Mouse (Mus musculus) urinary bladder, postnatal 14 days (tissue): ENCODE data around the gene Tmem80.

Experiments
- DNase-seq: peaks from one replicate; pipeline ENCODE4 v3.0.0; 2021; ENCODE audit warnings: low spot score

The Tmem80 gene

GRCm38 (mm10) chr7:141361510-141361909 lies 34.0 kb downstream of the Tmem80 start:
- DNase-seq, result peak; percentile 70

- peak; percentile 80 for DNase-seq
Measured at GRCm38 (mm10) chr7:141363106-141363751, 35.7 kb downstream of the Tmem80 start.

- no peak for DNase-seq
Measured at GRCm38 (mm10) chr7:141363752-141364125, 36.2 kb downstream of the Tmem80 start.

GRCm38 (mm10) chr7:141364349-141365048 lies 37.0 kb downstream of the Tmem80 start:
- no peak for DNase-seq

- DNase-seq, result no peak
Measured at GRCm38 (mm10) chr7:141365049-141365445, 37.5 kb downstream of the Tmem80 start.

- DNase-seq, result no peak
Measured at GRCm38 (mm10) chr7:141367358-141367757, 39.8 kb downstream of the Tmem80 start.

GRCm38 (mm10) chr7:141369918-141370317 lies 42.4 kb downstream of the Tmem80 start:
- DNase-seq, result no peak

- no peak for DNase-seq
Measured at GRCm38 (mm10) chr7:141371942-141372595, 44.5 kb downstream of the Tmem80 start.

- DNase-seq, result no peak
Measured at GRCm38 (mm10) chr7:141373611-141374010, 46.1 kb downstream of the Tmem80 start.

GRCm38 (mm10) chr7:141374399-141374798 lies 46.9 kb downstream of the Tmem80 start:
- DNase-seq, result no peak

- DNase-seq, result no peak
Measured at GRCm38 (mm10) chr7:141379584-141379983, 52.0 kb downstream of the Tmem80 start.

- no peak for DNase-seq
Measured at GRCm38 (mm10) chr7:141381068-141381835, 53.7 kb downstream of the Tmem80 start.
